Comparison of ENCODE assay signal across 10 mouse cellular contexts in genomic region chr5:128542049-128542448, GRCm38 (mm10). TPM values are rescaled to one million over a fixed set of nuclear protein-coding genes. Genes with fewer than 3 reads are reported as not detected.
DNase-seq lines count a peak whose midpoint lies in the region; ATAC-seq lines count a peak whose summit lies in the region.
"Had no signal": no experiment of that assay in that cellular context is flagged by ENCODE, and none has a peak within 500 bp of the region (broad histone marks: within the 10 kb centered on the region; RNA-seq: fewer than 3 reads in every experiment).

No protein-coding gene starts in this region.

- H3K4me2 ChIP-seq in heart, embryonic 14.5 days (ENCODE audit: low read length) = peak overlapping the region; percentile 50
- peak overlapping the region; percentile 25 for H3K4me2 ChIP-seq in limb, embryonic 13.5 days (replicated peaks)

- ATAC-seq in heart, embryonic 14.5 days (ENCODE audit: insufficient number of reproducible peaks, insufficient read depth, low FRiP score, low read depth) = peak; percentile 70
- ATAC-seq in limb, embryonic 13.5 days (ENCODE audit: low FRiP score, low read depth) = no peak
- no peak for ATAC-seq in CD4-positive, CD25-positive, alpha-beta regulatory T cell, adult 4 months

- H3K36me3 ChIP-seq in heart, embryonic 14.5 days (ENCODE audit: control insufficient read depth, insufficient read depth, low read length) = no peaks in the 10 kb centered on the region
- H3K36me3 ChIP-seq in limb, embryonic 13.5 days = no peaks in the 10 kb centered on the region

- 2% methylated on average over 10 of the region's 10 CpGs for WGBS in heart, embryonic 14.5 days
- 11% methylated on average over 10 of the region's 10 CpGs for WGBS in limb, embryonic 13.5 days

- H3K27me3 ChIP-seq in heart, embryonic 14.5 days (ENCODE audit: control insufficient read depth, insufficient read depth, low read length) = no peaks in the 10 kb centered on the region
- no peaks in the 10 kb centered on the region for H3K27me3 ChIP-seq in limb, embryonic 13.5 days
- H3K27me3 ChIP-seq: CH12.LX had no signal

- DNase-seq in heart, postnatal 25 days (ENCODE audit: low spot score) = no peak
- DNase-seq in urinary bladder, postnatal 14 days (ENCODE audit: low spot score) = peak; percentile 14
- DNase-seq in urinary bladder, postnatal 4 days (ENCODE audit: low spot score in 2 of 2) = no peak
- no peak for DNase-seq in layer of hippocampus, adult 11-12 months (ENCODE audit: low spot score)
- DNase-seq in left cerebral cortex, postnatal 36 days (ENCODE audit: low spot score in 2 of 2) = no peak
- DNase-seq: adrenal gland, adult 8-10 months had no signal

- H3K9ac ChIP-seq in heart, embryonic 14.5 days (ENCODE audit: low read length) = no peak overlapping the region
- H3K9ac ChIP-seq in limb, embryonic 13.5 days = 0 out of 2 replicates have a peak overlapping the region, but pooled peaks have one; percentile 25

- H3K4me3 ChIP-seq in heart, embryonic 14.5 days (ENCODE audit: control insufficient read depth in 1 of 2, insufficient read depth in 1 of 2, low read depth in 1 of 2, low read length in 2 of 2) = 0 out of 4 replicates have a peak overlapping the region, but pooled peaks of 1 of the 2 experiments have one; percentile 7
- no peak overlapping the region for H3K4me3 ChIP-seq in limb, embryonic 13.5 days

- no peaks in the 10 kb centered on the region for H3K9me3 ChIP-seq in heart, embryonic 14.5 days (ENCODE audit: control insufficient read depth, low read length)
- no peaks in the 10 kb centered on the region for H3K9me3 ChIP-seq in limb, embryonic 13.5 days

- no peak overlapping the region for H3K27ac ChIP-seq in heart, embryonic 14.5 days (replicated peaks in 1 of 2; ENCODE audit: control insufficient read depth in 1 of 2, insufficient read depth in 1 of 2, low read depth in 2 of 2, low read length in 2 of 2)
- H3K27ac ChIP-seq in limb, embryonic 13.5 days = no peak overlapping the region

- intact Hi-C loops in heart, postnatal 25 days (cut with DNase I) = no loop called here
- intact Hi-C loops in left cerebral cortex, postnatal 36 days (cut with DNase I) = no loop called here

- H3K4me1 ChIP-seq in heart, embryonic 14.5 days (ENCODE audit: control insufficient read depth in 2 of 2, insufficient read depth in 2 of 2, low read length in 2 of 2) = peaks cover 6 to 9% of the 10 kb centered on the region in 2 experiments; a peak in 2 of 4 replicates
- H3K4me1 ChIP-seq in limb, embryonic 13.5 days = peaks cover 11% of the 10 kb centered on the region

RNA-seq across cellular contexts. Expression of gene Fzd10, which starts 58.6 kb away (rescaled TPM):
- 0.23 and 0.39 TPM in 2 replicates for polyA plus RNA-seq in heart, embryonic 14.5 days (2014; fragmentation: Nextera tagmentation; extraction: Ambion mirVana)
- under 1 TPM in 1 of 2 experiments, not detected in 1; 0.08 TPM for total RNA-seq in heart, postnatal 25 days (2021)
- polyA plus RNA-seq in limb, embryonic 13.5 days (2015; fragmentation: Nextera tagmentation; extraction: Ambion mirVana) = 5.6 and 7.1 TPM in 2 replicates
- not detected for polyA plus RNA-seq in CD4-positive, CD25-positive, alpha-beta regulatory T cell, adult 4 months (2017; shearing (Covaris generic))
- total RNA-seq in left cerebral cortex, postnatal 36 days (2021) = 1 to 10 TPM; 3.1 to 3.9 TPM
- total RNA-seq: CH12.LX had no signal
